Mouse (Mus musculus): ENCODE results near the gene Fermt3.
"Not testable (repeated sequence)": the region's sequence is repeated elsewhere in the genome, so short reads cannot be mapped to it uniquely, and the experiment has no call there.

The Fermt3 gene

DNA sequence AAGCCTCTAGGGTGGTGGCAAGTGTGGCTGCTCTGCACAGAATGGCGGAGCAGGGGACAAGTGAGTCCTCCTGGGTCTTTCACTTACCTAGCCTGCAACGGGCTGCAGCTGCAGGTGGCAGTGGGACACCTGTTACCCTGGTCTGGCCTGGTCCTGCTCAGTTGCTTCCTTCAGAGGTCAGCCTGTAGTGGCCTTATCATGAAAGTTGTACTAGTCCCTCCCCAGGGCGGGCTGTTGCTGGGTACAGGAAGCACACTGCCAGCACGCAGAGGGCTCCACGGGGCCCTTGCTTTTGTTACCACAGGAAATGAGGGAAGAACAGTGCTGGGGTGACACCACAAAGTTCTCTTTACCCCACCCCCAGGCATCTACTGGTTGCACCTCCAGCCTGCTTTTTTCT is at the start of gene Fermt3:
Gene Fermt3 (minus strand): TSS at position 279 of the 400 bp plus-strand sequence.
- DNase-seq (ENCODE audit: low read depth) = peak; percentile 68

DNA sequence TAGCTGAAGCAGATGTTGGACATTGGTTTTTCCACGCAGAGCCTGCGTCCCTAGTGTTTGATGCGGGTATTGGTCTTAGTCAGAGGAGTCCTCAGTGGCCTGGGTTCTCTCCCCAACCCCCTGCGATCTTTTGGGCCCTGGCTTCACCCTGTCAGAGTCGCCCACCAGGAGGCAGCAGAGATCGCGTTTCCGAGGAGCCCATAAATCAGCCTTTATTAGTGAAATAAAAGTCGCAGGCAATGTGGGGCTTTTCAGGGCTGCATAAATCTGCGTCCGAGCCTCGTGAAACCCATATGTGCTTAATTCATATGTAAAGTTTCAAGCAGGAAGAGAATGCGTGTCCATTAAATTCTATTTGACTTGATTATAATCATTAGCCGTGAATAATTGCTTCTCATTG is 48.9 kb upstream of the Fermt3 start:
- peak; percentile 72 for DNase-seq (ENCODE audit: low read depth)

DNA sequence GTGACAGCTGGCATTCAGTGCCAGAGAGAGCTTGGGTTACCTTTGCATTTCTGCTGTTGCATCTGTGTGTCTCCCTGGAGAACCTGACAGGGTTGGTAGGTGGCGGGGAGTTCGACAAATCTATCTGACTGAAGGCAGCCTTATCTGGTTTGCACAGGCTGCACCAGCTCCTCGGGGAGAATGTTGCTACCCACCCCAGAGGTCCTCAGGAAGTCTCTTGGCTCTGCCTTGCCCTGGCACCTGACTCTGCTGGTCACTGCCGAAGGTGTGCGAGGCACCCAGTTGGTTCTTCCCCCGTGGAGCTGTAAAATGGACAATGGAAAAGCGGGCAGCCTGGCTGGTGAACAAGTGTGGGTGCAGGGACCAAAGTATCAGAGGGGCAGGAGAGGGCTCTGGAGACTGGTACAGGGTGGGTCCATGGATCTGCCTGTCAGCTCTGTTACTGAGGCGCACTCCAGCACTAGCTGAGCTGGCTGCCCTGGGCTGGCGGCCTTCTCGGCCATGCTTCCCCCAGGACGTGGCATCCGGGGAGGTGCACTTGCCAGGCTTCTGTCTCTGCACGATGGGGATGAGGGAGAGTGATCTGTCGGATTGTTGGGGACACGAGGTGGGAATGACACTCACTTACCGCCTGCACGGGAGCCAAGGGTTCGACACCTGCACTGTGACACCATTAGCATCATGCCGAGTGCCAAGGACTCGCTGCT is 48.2 kb upstream of the Fermt3 start:
- DNase-seq (ENCODE audit: low read depth) = no peak

DNA sequence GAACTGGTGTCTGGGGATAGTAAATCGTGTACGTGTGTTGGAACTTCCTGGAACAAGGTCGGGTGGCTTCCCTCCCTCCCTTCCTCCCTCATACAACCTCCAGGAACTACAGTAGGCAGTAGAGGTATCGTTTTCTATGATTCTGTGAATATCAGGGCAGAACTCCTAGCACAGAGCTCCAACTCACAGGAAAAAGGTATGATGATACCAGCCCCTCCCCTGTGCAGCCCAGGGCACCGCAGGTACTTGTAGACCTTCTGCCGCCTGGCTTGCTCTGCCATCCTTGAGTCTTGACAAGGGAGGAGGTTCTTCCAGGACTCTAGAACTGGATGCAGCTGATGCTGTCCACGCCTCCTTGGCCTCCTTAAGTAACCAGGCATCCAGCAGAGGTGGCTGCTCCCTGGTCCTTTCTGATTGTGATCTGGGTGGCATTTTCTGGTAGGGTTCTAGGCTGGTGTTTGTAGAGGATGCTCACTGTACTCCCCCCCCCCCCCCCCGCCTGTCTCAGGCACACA is 47.6 kb upstream of the Fermt3 start:
- DNase-seq (ENCODE audit: low read depth) = no peak

DNA sequence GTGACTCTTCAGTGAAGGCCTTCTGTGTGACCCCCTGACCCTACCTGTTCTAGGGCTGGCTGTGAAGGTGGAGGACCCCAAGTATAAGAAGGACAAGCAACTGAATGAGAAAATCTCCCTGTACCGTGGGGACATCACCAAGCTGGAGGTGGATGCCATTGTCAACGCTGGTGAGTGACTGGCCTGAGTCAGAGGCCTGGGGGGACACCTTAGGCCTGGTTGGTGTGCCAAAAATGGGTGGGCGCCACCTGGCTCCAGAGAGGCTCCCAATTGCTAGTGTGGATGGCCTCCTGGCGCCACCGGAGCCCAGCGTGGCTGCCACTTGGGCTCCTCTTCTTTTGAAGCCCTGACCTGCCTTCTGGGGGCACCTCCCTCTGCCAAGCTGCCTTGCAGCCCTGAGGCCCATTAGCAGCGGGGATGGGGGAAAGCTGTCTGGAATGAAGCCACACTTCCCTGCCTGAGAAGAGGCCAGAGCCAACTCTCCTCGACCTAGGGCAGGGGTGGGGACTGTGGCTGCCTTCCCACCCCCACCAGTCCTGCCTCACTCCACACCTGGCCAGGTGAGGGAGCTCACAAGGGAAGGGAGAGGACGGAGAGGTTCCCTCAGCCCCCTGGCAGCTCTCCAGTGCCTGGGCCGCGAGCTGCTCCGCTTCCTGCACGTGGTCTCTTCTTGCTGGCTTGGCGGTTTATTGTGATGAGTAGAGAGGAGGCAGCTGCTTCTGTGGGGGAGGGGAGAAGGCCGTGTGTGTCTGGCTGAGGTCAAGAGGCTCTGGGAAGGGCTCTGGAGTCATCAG is 47.0 kb upstream of the Fermt3 start:
- DNase-seq (ENCODE audit: low read depth) = no peak

DNA sequence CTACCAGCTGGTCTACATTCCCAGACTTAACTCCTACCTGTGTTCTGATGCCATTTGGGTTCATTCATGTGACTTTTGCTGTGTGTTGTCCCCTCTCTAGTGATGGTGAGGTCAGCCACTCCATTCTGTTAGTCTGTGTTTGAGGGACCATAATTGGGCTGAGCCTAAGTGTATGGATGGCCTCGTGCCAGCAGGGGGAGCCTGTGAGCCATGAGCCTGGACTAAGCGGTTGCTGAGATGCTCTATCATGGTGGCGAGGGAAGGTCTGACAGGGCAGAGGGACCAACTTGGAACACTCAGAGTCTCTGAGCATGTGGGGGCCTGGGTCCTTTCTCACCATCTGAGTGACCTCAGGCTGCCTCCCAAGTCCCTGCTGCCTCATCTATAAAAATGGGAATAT is 45.3 kb upstream of the Fermt3 start:
- peak; percentile 85 for DNase-seq (ENCODE audit: low read depth)

DNA sequence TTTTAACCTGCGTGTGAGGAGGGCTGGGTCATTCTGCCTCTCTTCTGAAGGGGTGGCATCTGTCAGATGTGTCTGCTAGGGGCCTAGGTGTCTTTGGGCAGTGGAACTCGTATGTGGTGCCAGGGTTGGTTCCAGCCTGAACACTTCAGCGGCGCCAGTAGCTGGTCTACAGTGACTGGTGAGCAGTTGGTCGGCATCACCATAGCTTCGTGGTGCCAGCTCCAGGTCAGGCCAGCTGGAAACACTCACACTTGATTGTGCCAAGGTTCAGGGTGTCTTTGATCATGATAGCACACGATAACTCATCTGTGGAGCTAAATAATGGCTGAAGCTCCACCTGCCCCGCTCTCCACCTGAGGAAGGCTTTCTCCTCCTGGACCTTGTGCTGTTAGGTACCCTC is 43.6 kb upstream of the Fermt3 start:
- DNase-seq (ENCODE audit: low read depth) = no peak

DNA sequence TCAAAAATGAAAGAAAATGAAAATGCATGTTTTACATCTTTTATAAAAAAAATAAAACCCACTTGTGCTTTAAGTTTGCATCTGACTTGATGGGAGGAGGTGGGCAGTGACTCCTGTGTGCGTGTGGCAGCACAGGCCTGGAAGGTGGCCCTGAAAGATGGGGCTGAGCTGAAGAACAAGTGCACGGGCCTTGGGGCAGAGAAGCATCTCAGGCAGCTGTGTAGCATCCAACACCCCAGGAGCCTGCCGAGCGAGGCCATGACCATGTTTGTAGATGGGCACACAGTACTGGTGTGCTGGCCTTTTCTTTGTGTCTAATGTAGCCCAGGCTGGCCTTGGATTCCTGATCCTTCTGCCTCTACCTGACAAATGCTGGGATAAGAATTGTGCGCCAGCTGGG is 42.8 kb upstream of the Fermt3 start:
- no peak for DNase-seq (ENCODE audit: low read depth)

DNA sequence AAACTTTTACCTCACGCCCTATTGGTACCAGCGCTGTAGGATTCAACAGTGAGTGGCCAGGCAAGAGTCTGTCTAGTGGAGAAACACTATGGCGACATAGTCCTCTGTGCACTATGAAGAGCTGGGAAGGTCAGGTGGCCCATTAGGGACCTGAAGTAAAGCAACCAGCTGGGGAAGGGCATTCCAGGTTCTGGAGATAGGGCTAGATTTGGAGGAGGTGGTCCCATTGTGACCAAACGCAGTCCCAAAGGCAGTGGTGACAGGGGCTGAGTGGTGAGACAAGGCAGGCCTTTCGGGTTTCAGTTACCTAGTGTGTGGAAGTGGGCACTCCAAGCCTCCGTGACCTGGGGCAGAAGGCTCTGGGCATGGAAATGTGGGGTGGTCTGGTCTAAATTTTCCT is 39.3 kb upstream of the Fermt3 start:
- DNase-seq (ENCODE audit: low read depth) = no peak

DNA sequence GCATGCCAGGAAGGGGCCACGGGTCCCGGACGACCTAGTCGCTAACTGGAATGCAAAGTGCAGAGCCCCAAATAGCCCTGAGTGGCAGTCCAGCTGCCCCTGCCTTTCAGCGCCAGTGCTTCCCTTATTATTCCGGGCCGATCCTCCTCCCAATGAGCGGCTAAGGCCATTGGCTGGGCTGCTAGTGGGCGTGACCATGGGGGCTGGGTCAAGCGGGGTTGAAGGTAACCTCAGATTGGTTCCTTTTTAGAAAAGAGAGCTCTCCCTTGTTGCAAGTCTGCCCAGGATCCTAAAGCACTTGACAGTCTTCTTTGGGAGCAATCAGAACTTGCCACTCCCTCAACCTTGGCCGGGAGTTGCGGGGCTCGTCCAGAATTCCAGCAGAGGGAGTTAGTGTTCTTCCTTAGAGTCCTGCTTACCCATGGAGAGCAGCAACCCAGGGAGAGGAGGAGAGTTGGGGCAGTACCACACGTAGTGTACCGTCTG is 38.5 kb upstream of the Fermt3 start:
- peak; percentile 88 for DNase-seq (ENCODE audit: low read depth)

DNA sequence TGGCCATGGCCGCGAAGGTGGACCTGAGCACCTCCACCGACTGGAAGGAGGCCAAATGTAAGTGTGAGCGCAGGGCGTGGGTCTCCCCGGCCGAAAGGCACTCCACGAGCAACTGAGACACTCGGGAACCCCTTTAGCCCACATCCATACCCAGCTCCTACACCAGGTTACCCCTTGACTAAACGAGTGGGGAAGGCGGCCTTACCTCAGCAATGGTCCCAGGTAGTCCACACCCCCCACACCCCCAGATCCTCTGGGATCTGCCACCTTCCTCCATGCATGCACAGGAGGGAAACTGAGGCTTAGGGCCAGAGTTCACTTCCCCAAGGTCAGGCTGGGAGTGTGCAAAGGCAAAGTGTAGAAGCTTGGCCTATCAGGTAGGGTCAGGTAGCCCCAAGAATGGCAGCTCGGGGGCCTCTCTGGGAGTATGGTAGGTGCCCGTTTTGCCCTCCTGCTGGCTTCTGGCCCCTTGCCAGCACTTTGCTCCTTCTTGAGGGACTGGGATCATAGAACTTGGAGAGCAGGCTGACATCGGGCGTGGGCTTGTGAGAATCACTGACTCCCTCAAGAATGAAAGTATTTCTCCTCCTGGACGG is 38.0 kb upstream of the Fermt3 start:
- DNase-seq (ENCODE audit: low read depth) = no peak

DNA sequence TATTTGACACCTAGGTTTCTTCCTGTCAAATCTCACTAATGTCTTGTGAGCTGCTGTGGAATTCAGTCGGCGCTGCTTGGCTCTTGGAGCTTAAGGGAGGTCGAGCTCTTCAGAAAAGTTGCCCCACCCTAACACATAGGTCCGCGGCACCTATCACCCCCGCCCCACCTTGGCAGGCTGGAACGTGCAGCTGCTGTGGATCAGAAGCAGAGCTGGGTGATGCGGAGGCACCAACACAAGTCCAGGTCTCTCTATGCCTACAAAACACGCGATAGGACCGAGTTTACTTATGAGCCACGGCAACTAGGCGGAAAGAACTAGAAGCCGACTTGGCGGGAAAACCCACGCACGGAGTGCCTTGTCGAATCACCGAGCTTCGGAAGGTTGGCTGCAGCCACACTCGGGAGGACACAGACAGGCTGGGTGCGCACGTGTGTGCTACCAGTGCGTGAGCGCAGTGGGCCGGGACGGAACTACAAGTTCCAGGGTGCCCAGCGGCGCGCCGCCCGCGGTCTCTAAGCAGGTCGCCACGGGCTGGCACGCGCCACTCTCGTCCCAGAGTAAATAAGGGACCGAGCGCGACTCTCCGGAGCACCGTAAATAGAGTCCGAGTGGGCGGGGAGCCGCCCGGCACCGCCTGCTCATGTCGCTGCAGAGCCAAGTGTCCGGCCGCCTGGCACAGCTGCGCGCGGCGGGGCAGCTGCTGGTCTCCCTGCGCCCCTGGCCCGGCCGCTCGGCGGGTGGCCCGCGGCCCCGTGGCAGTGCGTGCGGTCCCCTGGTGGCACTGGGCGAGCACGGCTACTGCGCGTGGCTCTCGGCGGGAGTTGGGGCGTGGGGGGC is 37.2 kb upstream of the Fermt3 start, which contains the start of gene Macrod1:
Gene Macrod1 (plus strand): TSS at position 563 of the 840 bp plus-strand sequence.
- peak; percentile 56 for DNase-seq (ENCODE audit: low read depth)

DNA sequence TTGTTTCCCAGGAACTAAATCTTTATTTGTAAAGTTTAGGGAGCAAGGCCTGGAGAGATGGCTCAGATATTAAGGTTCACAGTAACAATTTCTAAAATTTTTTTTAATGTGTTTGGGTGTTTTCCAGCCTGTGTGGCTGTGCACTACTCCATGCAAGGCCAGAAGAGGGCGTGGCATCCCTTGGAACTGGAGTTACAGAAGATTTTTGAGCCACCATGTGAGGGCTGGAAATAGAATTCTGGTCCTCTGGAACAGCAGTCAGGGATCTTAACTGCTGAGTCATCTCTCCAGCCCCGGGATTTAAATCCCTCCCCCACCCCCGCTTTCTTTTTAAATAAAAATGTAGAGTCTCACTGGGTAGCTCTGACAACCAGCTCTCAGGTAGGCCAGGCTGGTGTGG is 35.9 kb upstream of the Fermt3 start:
- DNase-seq (ENCODE audit: low read depth) = no peak

DNA sequence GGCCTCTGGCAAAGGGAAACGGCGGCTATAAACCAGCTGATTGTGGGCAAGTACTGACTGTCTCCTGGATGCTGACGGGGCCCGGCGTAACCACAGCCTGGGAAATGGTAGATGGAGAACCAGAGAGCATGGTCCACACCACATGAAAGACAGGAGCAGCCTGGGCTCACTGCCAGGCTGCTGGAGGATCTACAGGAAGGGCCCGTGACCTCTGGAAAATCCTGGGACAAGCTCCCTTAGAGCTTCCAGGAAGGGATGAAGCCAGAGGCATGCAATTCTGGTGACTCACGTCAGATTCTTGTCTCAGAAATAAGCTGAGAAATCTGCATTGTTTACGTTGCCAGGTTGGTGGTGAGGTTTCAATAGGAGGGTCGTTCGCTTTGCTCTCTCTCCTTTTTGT is 35.5 kb upstream of the Fermt3 start:
- no peak for DNase-seq (ENCODE audit: low read depth)

DNA sequence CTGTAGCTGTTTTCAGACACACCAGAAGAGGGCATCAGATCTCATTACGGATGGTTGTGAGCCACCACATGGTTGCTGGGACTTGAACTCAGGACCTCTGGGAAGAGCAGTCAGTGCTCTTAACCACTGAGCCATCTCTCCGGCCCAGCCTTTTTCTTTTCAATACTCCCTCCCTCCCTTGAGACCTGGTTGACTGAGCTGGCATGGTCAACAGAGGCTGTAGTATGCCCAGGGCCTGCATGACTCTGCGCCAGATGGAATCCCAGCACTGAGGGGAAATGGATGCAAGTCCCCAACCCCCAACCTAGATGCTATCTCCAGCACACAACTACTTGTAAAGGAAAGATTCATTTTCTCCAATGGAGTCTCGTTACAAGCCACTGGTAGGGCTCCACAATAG is 34.1 kb upstream of the Fermt3 start:
- DNase-seq (ENCODE audit: low read depth) = not testable (repeated sequence)

DNA sequence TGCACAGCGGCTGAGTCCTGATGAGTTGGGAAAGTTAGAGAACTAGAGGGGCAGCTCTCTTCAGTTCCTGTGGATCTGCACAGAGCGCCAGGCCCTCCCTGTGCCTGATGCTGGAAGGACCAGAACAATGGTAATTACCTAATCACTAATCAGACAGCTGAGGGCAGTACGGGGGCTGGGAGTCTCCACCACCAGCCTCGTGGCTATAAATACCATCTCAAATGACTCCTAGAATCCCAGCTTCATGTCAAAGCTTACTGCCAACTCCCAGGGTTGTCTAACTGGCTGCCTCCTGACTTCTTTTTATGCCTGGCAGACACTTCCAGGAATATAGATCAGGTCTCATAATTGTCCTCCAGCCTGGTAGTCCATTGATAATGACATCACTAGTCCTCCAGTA is 25.4 kb upstream of the Fermt3 start:
- no peak for DNase-seq (ENCODE audit: low read depth)

DNA sequence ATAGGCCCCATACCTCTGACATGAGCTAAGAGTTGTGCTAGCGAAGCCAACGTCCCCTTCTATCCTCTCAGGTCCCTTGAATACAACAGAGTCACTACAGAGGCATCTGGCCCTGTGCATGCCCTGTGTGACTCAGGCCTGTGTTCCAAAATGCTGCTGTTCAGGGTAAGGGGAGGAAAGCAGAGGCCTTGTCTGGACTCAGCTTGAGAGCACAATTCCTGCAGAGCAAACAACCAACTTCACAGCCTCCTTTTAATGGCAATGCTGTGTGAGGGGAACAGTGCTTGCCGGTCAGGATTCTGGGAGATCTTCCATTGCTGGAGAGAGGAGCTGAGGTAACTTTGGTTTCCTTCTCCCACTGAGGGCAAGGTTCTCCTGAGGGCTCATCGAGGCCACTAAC is 25.0 kb upstream of the Fermt3 start:
- no peak for DNase-seq (ENCODE audit: low read depth)

DNA sequence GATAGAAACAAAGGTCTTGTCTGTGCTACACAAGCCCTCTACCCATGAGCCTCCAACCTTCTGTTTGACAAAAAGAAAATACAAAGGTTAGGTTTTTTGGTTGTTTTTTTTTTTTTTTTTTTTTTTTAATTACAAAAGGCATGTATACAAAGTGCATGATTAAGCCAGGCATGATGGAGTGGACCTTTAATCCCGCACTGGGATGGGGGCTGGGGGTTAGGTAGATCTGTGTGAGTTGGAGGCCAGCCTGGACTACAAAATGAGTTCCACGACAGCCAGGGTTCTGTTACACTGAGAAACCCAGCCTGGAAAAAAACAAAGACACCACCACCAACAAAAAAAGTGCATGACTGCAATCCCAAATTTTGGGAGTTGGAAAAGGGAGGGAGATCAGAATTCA is 21.9 kb upstream of the Fermt3 start:
- DNase-seq (ENCODE audit: low read depth) = no peak

DNA sequence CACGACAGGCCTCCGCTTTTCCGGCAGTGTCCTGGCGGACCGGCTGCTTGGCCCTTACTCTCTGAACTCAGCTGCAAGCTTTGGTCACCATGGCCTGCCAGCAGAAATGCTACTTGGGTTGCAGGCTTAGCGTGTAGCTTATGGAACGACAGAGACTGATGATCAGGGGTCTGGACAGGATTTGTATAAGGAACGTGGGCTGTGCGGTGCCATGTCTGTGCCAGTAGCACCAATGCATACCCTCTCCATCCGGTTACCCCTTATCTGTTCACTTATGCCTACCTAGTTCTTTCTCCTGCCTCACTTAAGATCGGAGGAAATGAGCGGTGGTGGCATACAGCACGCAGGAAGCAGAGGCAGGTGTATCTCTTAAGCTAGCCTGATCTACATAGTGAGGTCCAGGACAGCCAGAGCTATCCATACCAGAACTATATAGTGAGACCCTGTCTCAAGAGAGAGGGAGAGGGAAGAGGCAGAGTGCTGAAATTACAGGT is 21.4 kb upstream of the Fermt3 start:
- no peak for DNase-seq (ENCODE audit: low read depth)

DNA sequence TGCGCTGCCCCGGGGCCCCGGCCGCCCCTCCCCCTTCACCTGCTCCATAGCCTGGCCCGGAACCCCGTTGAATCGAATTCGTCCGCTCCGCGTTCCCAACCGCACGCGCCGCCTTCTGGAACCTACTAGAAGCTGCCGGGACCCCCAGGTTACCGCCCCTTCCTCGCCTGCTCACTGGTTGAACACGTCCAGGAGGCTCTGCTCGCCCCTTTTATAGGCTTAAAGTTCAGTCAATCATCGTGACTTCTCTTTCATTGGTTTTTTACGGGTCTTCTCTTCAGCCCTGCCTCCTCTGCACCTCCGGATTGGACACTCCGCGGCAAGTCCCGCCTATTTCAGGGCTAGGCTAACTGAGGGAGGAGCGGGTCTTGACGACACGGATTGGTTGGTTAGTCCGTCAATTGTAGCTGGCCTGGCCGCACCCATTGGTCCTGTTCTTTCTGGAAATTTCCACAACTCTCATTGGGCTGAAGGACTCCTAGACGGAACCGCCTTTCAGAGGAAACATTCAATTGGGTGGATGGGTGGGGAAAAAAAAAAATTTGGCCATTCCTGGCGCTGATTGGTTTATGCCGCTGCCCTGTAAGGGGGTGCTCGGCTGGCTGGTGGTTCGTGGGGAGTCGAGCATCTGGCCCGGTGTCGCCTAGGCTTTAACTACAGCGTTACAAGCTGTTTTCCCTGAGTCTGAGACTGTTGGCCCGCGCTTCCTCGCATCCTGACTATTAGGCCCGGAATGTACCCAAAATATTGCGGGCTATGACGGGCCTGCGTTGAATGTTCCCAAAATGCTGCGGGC is 20.8 kb upstream of the Fermt3 start, which contains the start of gene Stip1:
Gene Stip1 (minus strand): TSS at position 127 of the 796 bp plus-strand sequence.
- DNase-seq (ENCODE audit: low read depth) = peak; percentile 99

Measured in c-Kit-positive CD71-negative TER-119-negative erythroid progenitor cells, embryonic 14.5 days (primary cell).